Mouse (Mus musculus) midbrain, embryonic 13.5 days (tissue): ENCODE measurements around the gene Selenos. TPM values are rescaled to one million over a fixed set of nuclear protein-coding genes. Genes with fewer than 3 reads are reported as not detected.

Experiments
- ATAC-seq: fragments of 200-750 bp; cut with Nextera tagmentation; 2 replicates; pipeline ENCODE4 v1.8.0; 2017; ENCODE audit warnings: mild to moderate bottlenecking, moderate TSS enrichment, moderate library complexity
- H3K27ac ChIP-seq: fragments of 300-500 bp; sonication (generic); 2 replicates; pipeline ENCODE4 v1.5.1; 2015; ENCODE audit warnings: inconsistent platforms, mild to moderate bottlenecking, moderate library complexity
- H3K27me3 ChIP-seq: fragments of 300-500 bp; sonication (generic); 2 replicates; pipeline ENCODE4 v1.6.1; 2015; ENCODE audit warnings: mild to moderate bottlenecking, inconsistent platforms
- H3K36me3 ChIP-seq: fragments of 300-500 bp; sonication (generic); 2 replicates; pipeline ENCODE4 v1.6.1; 2015; ENCODE audit warnings: mild to moderate bottlenecking, inconsistent platforms
- H3K4me1 ChIP-seq: fragments of 300-500 bp; sonication (generic); replicated peaks from 2 replicates; pipeline ENCODE4 v1.6.1; 2015; ENCODE audit warnings: inconsistent platforms
- H3K4me2 ChIP-seq: fragments of 300-500 bp; sonication (generic); replicated peaks from 2 replicates; pipeline ENCODE4 v1.6.1; 2015; ENCODE audit warnings: moderate library complexity, mild to moderate bottlenecking, inconsistent platforms
- H3K4me3 ChIP-seq: fragments of 300-500 bp; sonication (generic); replicated peaks from 2 replicates; pipeline ENCODE4 v1.5.1; 2015; ENCODE audit warnings: mild to moderate bottlenecking, inconsistent platforms
- H3K9ac ChIP-seq: fragments of 300-500 bp; sonication (generic); replicated peaks from 2 replicates; pipeline ENCODE4 v1.6.1; 2015; ENCODE audit warnings: mild to moderate bottlenecking, inconsistent platforms
- H3K9me3 ChIP-seq: fragments of 300-500 bp; sonication (generic); 2 replicates; pipeline ENCODE4 v1.6.1; 2016; ENCODE audit warnings: mild to moderate bottlenecking, inconsistent platforms
- WGBS: fragments of 180-500 bp; shearing (Covaris S2); methylation state at CpG from one replicate; pipeline ENCODE4 v1.1.7; 2015; 5-methylcytosine and 5-hydroxymethylcytosine counted together
- polyA plus RNA-seq: library from polyadenylated mRNA; unstranded; fragments of >200 nt; fragmentation: Nextera tagmentation; extraction: Ambion mirVana; gene quantifications from 2 replicates; pipeline ENCODE4 v1.2.1, GENCODE M21; 2015

The Selenos gene
- 79.1 and 82.7 TPM in 2 replicates for polyA plus RNA-seq

DNA sequence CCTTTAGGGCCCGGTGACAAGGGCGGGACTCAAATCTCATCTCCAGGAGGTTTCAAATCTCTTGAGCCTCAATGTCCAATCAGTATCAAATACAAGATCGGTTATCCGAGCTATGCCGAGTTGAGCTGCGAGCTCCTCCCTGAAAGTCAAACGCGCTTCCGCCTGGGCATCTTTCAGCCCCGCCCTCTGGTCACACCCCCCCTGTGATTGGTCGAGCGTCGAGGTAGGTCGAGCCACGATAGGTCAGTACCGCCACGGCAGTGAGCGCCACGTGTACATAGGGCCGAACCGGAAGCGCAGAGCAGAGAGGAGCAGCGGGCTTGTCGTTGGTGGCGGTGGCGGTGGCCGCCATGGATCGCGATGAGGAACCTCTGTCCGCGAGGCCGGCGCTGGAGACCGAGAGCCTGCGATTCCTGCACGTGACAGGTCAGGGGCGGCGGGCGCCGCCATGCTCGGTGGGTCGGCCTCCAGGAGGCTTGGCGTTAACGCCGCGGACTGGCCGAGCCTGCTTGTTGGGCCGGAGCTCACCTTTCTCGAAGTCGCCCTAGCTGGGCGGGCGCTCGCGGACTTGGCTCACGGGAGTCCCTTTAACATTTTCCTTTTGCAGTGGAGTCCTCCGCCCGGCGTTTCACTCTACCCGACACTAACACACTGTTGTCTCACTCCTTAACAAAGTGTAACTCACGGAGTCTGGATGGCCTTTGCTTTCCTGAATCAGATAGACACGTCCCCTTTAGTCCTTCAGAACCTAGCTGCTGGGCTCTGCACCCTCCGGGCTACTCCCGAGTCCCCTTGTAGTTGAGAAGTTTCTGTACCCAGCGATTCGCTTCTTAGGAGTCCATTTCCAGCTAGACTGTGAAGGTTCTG lies at the start of gene Selenos:
TSS of gene Selenos (plus strand) at position 286 of the 867 bp plus-strand sequence.
- Histone ChIP-seq H3K9ac (peak within 1 kb of the TSS; percentile 77), H3K4me2 (peak within 1 kb of the TSS; percentile 91), H3K9me3 (no peaks in the 10 kb centered on the region), H3K4me1 (peaks cover 25% of the 10 kb centered on the region), H3K27me3 (no peaks in the 10 kb centered on the region), H3K4me3 (peak within 1 kb of the TSS; percentile 89), H3K36me3 (peaks cover 46% of the 10 kb centered on the region), H3K27ac (peak within 1 kb of the TSS; percentile 80)
- under 1% methylated on average over 65 of the region's 65 CpGs for WGBS
- peak; percentile 100 for ATAC-seq

DNA sequence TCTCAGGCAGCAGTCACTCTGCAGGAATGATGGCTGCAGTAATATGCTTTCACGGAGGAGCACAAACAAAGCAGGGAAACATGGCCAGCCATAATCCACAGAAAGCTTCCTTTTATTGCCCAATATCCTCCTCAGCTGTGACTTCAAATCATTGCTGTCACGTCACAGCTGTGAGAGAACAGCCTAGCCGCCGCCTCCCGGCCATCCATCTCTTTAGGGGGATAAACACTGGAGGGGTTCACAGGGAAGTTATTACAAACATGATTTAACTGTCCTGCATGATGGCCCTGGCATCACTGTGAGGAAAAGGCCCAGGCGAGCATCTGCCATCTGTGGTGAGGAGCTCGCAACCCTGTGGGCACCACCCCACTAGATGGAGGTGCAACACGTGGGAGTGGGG lies 42.6 kb upstream of the Selenos start:
- Histone ChIP-seq H3K4me3 (no peak overlapping the region), H3K36me3 (no peaks in the 10 kb centered on the region), H3K4me1 (0 out of 2 replicates have a peak, but pooled peaks cover 5% of the 10 kb centered on the region), H3K27ac (no peak overlapping the region), H3K9ac (no peak overlapping the region), H3K9me3 (no peaks in the 10 kb centered on the region), H3K27me3 (no peaks in the 10 kb centered on the region), H3K4me2 (no peak overlapping the region)
- 73% methylated on average over 8 of the region's 8 CpGs for WGBS
- ATAC-seq: no peak

DNA sequence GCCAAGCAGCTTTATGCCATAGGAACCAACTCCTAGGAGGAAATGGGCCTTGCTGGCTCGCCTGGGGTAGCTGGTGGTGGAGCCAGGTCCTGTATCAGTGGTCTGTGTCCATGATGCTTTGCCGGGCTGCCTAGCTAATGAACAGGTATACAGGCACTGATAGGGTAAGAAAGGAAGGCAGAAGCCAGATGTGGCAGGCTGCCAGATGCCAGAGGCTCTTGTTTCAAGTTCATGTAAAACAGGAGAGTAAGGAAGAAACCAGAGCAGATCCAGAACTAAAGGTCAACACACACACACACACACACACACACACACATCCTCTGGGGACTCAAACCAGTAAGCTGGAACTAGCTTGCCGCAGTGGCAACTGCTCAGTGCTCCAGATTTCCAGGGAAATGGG lies 41.2 kb upstream of the Selenos start:
- Histone ChIP-seq H3K36me3 (no peaks in the 10 kb centered on the region), H3K27ac (no peak overlapping the region; the same call in 1 of the 2 replicates), H3K4me3 (no peak overlapping the region), H3K4me2 (no peak overlapping the region), H3K27me3 (no peaks in the 10 kb centered on the region), H3K9ac (no peak overlapping the region), H3K9me3 (no peaks in the 10 kb centered on the region), H3K4me1 (0 out of 2 replicates have a peak, but pooled peaks cover 5% of the 10 kb centered on the region)
- 87% methylated on average over 3 of the region's 3 CpGs for WGBS
- ATAC-seq: no peak

DNA sequence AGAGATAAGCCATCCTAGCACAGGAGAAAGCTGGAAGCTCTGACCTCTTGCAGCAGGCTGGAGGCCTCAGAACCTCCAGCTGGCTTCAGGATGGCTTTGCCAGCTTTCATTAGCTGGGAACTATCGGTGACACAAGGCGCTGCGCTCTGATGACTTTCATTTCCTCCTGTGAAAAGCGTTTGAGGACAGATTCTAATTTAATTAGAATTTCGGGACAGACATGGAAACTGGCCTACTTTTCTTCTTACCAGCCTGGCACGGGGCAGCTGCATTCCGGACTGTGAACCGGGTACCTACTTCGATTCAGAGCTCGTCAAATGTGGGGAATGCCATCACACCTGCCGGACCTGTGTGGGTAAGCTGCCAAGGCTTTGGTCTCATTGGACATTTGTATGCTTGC lies 40.7 kb upstream of the Selenos start:
- Histone ChIP-seq H3K9ac (no peak overlapping the region), H3K4me2 (no peak overlapping the region), H3K27ac (no peak overlapping the region), H3K36me3 (no peaks in the 10 kb centered on the region), H3K4me3 (no peak overlapping the region), H3K9me3 (no peaks in the 10 kb centered on the region), H3K27me3 (no peaks in the 10 kb centered on the region), H3K4me1 (0 out of 2 replicates have a peak, but pooled peaks cover 10% of the 10 kb centered on the region)
- WGBS: 88% methylated on average over 11 of the region's 11 CpGs
- ATAC-seq: no peak

DNA sequence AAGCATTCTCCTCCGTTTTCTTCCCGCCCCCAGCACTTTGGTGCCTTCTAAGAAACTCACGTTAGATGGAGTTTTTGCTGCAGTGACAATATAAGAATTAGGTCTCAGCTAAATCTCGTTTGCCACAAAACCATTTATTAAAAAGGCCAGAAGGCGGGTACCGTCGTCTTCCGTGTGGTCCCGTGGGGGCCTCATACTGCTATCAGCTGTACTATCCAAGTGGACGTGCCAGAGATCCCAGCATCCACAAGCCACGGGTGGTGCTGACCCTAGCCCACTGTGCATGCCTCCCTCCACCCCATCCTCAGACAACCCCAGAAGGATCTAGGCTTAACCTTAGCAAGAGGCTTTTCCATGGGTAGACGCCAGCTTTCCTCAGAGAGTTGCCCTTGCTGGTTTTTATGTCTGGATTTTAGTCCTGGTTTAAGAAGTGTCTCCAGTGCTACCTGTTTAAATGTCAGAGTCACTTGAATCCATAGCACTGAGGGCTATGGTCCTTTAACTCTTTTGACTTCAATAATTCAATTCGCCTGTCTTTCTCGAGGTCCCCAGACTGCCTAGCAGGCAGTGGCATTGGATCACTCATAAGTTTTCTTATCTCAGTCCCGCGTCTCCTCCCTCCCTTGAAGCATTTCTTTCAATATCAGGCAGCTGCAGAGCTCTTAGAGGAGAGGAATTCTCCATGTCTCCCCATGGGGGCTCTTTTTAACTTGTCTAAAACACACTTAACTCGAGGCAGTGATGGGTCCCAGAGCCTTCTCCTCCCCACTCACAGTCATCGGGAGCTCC lies 39.2 kb upstream of the Selenos start:
- Histone ChIP-seq H3K4me2 (no peak overlapping the region), H3K36me3 (no peaks in the 10 kb centered on the region), H3K4me1 (peaks cover 24% of the 10 kb centered on the region), H3K4me3 (no peak overlapping the region), H3K9ac (no peak overlapping the region), H3K9me3 (no peaks in the 10 kb centered on the region), H3K27ac (no peak overlapping the region), H3K27me3 (no peaks in the 10 kb centered on the region)
- no peak for ATAC-seq
- 77% methylated on average over 18 of the region's 18 CpGs for WGBS

DNA sequence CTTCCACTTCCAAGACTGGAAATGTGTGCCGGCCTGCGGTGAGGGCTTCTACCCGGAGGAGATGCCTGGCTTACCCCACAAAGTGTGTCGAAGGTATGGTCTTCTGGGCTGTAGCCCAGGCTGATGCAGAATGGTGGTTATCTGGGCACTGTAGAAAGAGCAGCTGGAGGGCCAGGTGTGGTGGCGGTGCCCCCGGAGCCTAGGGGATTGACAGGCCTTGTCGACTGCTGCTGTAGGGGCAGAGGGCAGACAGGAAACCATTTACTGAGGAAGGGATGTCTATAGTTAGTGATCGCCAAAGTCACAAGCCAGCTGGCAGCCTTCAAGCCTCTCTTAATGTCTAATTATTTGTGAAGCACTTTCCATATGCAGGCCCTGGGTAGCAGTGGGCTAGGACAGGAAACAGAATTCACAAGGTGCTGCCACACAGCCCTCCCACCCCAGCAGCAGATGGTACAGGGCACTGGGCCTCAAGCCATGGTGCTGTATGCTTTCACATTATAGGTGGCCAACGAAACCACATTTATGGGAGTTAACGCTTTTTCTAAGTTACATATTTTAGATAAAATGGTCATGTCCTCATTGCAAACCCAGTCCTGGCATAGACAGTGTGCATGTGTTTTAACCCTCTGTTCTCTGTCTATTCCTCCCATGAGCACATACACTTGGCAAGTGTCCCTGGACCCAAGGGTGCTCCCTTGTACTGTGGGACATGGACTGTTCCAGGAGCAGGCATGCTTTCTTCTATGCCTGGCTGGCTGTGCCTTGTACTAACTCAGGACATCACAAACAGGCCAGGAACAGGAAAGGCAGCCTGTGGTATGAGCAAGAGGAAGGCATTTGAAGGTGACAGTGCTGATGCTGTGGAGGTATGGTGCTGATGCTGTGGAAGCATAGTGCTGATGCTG lies 35.6 kb upstream of the Selenos start, which contains the start of gene Gm45213:
TSS of gene Gm45213 (plus strand) at position 51 of the 908 bp plus-strand sequence.
- Histone ChIP-seq H3K27me3 (no peaks in the 10 kb centered on the region), H3K36me3 (no peaks in the 10 kb centered on the region), H3K4me2 (no peak within 1 kb of the TSS), H3K27ac (no peak within 1 kb of the TSS), H3K4me3 (no peak within 1 kb of the TSS), H3K9me3 (no peaks in the 10 kb centered on the region), H3K4me1 (peaks cover 37% of the 10 kb centered on the region), H3K9ac (no peak within 1 kb of the TSS)
- 0 out of 2 replicates have a peak, but pooled peaks have one; percentile 56 for ATAC-seq
- 81% methylated on average over 10 of the region's 10 CpGs for WGBS

DNA sequence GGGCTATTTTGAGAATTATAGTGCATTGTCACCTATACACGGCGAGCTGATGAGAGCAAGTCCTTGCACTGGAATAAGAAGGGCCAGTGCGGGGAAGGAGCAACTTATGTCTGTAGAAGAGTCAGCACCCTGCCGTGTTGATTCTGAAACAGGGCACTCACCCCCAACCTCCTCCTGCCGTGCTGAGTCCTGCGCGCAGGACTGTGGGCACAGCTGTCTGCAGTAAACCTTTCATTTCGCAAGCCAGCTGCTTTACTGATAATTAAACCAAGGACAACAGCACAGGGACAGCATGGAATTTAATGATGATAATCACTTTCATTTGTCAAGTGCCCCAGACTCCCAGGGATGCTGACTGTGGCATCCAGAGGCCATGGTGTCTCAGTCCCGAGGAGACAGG lies 34.8 kb upstream of the Selenos start:
- WGBS: 40% methylated on average over 9 of the region's 9 CpGs
- Histone ChIP-seq H3K27ac (no peak overlapping the region), H3K9ac (no peak overlapping the region), H3K4me1 (peaks cover 37% of the 10 kb centered on the region), H3K9me3 (no peaks in the 10 kb centered on the region), H3K27me3 (no peaks in the 10 kb centered on the region), H3K36me3 (no peaks in the 10 kb centered on the region), H3K4me3 (no peak overlapping the region), H3K4me2 (no peak overlapping the region)
- ATAC-seq: peak; percentile 29; the same call in 1 of the 2 replicates

DNA sequence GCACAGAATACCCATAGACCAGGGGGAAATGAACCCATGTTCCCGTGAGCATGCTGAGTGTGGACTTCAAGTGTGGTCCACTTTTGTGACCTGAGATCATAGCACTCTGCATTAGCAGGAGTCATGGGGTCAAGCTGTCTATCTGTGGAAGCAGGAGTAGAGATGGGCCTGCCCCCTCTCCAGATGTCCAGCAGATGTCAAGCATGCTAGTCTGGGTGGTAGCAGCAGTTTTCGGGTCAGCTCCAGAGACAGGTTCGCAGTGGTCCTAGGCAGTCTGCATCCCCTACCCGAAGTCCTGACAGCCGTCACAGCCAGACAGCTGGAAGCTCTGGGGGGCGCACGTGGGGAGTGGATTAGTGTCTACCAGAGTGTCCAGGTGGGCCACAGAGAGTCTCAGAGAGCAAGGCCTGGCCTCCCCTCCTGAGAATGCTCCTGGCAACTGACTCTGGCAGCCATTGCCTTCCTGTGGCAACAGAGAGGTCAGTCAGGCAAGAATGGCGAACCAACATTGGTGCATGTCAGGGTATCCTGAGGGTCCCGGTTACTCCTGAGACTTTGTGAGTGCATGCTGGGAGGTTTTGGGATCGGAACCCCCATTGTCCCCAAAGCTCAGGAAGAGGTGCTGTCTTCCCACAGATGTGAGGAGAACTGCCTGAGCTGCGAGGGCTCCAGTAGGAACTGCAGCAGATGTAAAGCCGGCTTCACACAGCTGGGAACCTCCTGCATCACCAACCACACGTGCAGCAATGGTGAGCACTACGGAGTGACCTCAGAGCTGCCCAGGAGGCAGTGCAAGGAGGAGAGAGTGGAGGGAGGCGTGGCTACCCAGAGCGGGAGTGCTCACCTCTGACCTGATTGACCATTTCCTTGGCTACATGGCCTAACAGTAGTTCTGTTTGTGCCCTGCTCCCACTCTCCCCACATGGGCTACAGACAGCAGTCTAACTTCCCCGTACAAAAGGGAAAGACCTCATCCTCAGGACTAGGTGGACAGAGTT lies 32.2 kb upstream of the Selenos start:
- Histone ChIP-seq H3K9me3 (no peaks in the 10 kb centered on the region), H3K4me3 (no peak overlapping the region), H3K4me2 (no peak overlapping the region), H3K27me3 (no peaks in the 10 kb centered on the region), H3K4me1 (peaks cover 37% of the 10 kb centered on the region), H3K27ac (no peak overlapping the region; the same call in 1 of the 2 replicates), H3K9ac (no peak overlapping the region), H3K36me3 (no peaks in the 10 kb centered on the region)
- 59% methylated on average over 17 of the region's 17 CpGs for WGBS
- no peak for ATAC-seq

DNA sequence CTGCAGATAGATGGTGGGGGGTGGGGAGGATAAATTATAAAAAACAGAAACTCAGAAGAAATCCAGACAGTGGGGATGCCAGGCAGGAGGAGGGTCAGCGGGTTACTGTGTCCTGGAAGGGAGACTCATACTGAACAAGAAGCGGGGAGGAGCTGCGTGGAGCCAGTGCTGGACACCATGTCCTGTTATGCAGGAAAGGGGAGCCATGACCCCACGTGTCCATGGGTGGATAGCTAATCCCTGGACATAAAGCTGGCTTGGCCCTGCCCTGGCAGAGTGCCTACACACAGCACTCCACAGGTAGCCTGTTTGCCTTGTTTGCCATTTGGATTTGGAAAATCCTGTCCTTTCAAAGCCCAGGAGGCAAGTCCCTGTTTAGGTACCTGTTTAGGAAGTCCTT lies 31.5 kb upstream of the Selenos start:
- Histone ChIP-seq H3K4me2 (no peak overlapping the region), H3K9me3 (no peaks in the 10 kb centered on the region), H3K27ac (no peak overlapping the region), H3K4me1 (peaks cover 37% of the 10 kb centered on the region), H3K9ac (no peak overlapping the region), H3K27me3 (no peaks in the 10 kb centered on the region), H3K4me3 (no peak overlapping the region), H3K36me3 (no peaks in the 10 kb centered on the region)
- no peak for ATAC-seq
- 69% methylated on average over 4 of the region's 4 CpGs for WGBS

DNA sequence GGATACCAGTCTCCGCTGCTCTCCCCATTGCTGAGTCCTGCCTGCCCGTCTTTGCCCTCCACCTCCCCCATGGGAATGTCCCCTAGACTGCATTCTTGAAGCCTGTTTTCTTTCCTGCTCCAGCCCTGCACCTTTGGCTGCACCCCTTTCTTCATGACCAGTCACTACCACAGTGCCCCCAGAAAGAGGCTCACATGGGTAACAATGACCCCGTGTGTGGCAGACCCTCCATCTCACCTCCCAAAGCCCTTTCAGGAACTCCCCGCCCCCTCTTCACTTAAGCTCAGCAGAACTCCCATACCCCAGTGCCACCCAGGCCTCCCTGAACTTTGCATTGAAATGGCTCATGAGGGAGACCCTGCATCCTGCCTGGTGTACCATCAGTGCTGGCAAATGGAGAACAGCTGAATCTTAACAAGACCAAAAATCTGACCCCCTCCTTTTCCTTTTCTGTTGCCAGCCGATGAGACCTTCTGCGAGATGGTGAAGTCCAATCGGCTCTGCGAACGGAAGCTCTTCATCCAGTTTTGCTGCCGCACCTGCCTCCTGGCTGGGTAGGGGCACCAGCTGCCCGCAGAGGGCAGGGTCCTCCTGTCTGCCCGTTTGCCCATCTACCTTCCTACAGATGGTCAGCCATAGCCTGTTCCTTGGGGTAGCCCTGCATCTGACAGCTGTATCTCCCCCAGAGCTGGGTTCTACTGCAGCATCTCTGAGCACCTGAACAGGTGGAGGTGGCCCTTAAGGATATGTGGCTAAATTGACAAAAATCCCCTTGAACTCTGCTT lies 30.8 kb upstream of the Selenos start:
- peaks cover 33% of the 10 kb centered on the region for H3K4me1 ChIP-seq
- no peak overlapping the region for H3K9ac ChIP-seq
- H3K9me3 ChIP-seq: no peaks in the 10 kb centered on the region
- H3K27me3 ChIP-seq: no peaks in the 10 kb centered on the region
- no peaks in the 10 kb centered on the region for H3K36me3 ChIP-seq
- H3K4me2 ChIP-seq: no peak overlapping the region
- H3K4me3 ChIP-seq: no peak overlapping the region
- H3K27ac ChIP-seq: no peak overlapping the region
- WGBS: 79% methylated on average over 12 of the region's 12 CpGs
- ATAC-seq: no peak
